Mouse (Mus musculus): ENCODE results near the gene Sephs1.
A peak's percentile ranks its signal among the peaks of the same experiment; 100 is the strongest.

Sephs1 gene

GRCm38 (mm10) chr2:4881350-4882248, at the start of gene Sephs1:
Sephs1 (plus strand) TSS chr2:4881564.
- DNase-seq: peak; percentile 88

DNA sequence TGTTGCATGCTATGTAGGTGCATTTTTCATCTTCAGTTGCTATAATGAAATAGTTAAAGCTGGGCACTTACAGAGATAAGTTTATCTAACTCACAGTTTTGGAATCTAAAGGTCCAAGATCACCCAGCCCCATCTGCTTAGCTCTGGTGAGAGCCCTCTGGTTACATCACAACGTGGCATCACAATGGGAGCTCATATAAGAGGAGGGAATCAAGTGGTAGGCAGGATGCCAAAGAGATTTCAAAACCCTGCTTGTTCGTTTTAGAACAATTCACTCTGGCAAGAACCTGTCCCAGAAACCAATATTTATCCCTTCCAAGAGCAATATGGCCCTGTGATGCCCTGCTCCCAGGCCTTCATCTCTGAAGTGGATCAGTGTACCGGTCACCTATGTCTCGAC, 49.2 kb upstream of the Sephs1 start:
- peak; percentile 30 for DNase-seq

- no peak for DNase-seq
Observed at GRCm38 (mm10) chr2:4849449-4849848, 31.9 kb upstream of the Sephs1 start.

DNA sequence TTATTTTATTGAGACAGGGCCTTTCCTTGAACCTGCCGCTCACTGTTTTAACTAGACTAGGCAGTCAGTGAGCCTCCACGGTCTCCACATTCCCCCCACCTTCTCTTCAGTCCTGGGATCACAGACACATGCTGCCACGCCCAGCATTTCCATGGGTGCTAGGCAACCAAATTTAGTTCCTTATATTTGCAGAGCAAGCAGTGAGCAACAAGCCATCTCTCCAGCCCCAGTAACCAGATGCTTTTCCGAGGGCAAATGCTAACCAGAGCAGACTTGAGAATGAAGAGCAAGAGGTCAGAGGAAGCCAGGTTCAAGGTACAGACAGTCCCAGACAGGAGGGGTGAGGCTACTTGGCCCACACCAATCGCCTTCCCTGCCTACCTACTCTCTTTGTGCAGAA, 24.2 kb upstream of the Sephs1 start:
- DNase-seq: no peak

- no peak for DNase-seq
Observed at GRCm38 (mm10) chr2:4858161-4858560, 23.2 kb upstream of the Sephs1 start.

DNA sequence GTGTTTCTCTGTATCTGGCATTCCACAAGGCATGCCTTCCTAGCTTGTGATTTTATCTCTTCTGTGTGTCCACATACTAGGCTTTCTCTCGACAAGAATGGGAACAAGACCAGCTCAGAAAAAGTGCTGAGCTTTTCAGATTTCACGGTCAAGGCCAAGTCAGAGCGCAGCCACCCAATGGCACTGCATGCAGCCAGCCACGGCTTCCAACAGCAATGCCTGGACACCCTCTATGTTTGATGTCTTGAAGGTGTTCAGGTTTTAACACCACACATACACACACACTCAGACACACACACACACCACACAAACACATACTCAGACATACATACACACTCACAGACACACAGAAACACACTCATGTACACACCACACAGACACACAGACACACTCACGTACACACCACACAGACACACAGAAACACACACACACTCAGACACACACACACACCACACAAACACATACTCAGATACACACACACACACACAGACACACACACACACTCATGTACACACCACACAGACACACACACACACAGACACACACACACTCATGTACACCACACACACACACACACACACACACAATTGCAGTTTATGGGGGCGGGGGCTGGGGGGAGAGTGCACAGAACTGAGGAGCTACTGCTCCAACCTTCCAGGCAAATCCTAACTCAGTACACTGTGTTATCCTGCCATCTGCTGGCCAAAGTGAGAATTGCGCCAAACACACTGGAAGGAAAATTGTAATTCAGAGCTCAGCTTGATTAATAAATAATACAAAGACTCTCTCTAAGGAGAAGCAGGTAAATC, 17.2 kb upstream of the Sephs1 start:
- DNase-seq: peak; percentile 84

DNA sequence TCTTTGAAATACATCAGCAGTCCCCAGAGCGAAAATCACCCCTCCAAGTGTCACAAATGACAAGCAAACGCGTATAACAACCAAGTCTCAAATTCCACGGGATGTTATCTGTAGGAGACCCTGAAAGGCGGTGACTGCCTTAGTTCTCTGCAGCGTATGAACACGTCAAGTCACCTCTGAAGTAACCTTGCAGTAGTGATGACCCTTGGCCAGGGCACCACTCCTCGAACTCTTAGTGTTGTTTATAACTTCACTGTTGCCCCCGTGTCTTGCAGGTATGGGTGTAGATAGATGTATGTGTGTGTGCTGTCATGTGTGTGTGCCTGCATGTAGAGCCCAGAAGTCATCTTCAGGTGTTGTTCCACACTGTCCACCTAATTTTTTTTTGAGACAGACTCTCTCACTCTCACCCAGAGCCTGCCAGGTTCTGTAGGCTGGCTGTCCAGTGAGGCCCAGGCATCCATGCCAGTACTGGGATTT, 16.5 kb upstream of the Sephs1 start:
- DNase-seq: no peak

DNA sequence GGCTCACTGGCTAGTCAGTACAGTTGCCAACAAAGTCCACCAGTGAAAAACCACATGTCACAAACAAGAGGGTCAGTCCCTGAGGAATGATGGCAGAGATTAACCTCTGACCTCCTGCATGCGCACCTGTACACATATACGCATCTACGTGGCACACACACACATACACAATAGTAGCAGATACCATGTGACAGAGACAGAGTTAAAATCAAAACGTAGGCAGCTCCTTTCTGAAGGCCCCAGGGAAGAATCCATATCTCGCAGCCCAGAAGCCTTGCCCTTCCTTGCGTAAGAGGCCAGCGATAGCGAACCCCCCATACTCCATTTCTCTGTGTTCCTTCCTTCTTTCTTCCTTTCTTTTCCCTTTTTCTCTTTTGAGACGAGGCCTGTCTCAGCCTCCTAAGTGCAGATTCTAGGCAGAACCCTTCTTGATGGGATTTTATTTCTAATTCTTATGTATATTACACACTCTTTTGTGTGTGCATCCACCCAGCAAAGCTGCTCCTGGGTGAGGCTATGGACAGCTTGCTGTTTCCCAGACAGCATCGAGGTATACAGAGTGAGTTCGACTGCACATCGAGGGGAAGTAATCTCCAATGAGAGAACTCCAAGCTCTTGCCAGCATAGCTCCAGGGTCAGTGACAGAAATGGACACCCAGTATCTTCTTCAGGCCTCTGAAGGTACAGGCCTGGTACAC, 13.2 kb upstream of the Sephs1 start:
- no peak for DNase-seq

GRCm38 (mm10) chr2:4872740-4873139, 8.6 kb upstream of the Sephs1 start:
- no peak for DNase-seq

GRCm38 (mm10) chr2:4873331-4873730, 8.0 kb upstream of the Sephs1 start:
- DNase-seq: no peak

DNA sequence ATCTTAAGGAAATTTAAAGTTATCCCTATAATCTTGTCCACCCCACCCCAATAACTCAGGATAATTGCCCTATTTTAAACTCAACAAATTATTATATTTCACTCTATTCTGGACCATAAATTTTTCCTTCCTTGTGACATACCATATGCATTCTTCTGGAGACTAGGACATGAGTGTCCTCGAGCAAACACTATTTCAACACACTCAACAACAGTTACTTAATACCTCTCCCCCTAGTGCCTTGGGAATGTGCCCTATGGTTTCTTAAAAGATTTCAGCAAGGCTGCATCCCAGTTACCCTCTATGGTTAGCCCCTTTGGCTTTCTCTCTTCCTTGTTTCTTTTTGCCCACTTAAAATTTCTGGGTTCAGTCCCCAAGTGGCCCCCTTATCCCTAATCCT, 6.3 kb upstream of the Sephs1 start:
- no peak for DNase-seq

GRCm38 (mm10) chr2:4876131-4876530, 5.2 kb upstream of the Sephs1 start:
- no peak for DNase-seq

DNA sequence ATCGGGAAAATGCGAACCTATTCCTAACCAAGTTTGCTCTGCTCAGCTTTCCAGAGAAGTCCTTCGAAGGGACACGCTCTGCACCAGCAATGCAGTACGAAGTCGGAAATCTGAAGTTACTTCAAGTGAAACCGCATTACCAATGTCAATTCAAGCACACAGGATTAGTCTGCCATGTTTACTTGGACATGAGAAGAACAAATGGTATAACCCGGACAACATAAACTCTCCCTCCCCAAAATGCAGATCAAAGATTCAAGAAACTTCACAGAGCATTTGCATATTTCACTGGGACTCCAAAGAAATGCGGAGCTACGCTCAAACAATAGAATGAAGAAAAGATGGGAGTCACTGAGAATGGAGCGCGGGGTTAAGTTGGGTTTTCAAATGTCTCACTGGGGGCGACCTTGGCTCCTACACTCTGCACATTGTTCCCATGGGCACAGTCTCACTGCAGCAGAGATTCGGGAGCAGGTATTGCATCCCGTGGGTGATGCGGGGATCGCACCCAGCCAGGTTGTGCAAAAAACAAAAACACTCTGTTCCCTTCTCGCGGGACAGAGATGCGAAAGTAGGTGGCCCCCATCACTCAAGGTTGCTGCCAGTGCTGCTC, 521 bp upstream of the Sephs1 start:
- DNase-seq: peak; percentile 43

DNA sequence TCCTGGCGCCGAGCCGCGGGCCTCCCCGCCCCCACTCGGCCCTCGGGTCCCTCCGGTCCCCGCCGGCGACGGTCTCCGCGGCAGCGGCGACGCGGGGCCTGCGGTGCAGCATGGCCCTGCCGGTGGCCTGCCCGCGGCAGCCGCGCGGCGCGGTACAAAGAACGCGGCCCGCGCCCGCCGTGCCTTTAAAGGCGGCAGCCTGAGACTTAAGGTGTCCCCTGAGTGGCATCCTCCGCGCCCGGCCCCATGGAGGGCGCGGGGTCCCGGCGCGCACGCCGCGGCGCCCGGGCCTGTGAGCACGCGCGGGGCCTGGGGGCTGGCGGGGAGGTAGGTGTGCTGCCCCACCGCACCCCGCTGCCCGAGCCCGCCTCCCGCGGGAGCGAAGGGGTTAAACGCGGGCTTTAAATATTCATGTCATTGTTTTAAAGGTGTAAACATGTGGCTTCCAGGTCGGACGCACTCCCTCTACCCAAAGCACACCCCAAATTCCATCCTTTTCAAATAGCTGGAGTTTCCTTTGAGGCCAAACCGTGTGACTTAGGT, 956 bp downstream of the Sephs1 start:
- DNase-seq: peak; percentile 76

GRCm38 (mm10) chr2:4883009-4883704, 1.8 kb downstream of the Sephs1 start:
- no peak for DNase-seq

DNA sequence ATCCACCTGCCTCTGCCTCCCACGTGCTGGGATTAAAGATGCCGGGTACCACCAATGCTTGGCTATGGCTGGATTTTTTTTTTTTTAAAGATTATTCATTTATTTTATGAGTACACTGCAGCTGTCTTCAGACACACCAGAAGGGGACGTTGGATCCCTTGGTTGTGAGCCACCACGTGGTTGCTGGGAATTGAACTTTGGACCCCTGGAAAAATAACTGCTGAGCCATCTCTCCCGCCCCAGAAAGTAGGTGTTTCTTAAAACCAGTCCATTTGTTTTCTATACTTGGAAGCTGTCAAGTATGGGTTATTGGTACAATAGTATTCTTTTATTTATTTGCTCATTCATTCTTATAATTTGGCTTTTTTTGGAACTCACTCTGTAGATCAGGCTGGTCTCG, 5.5 kb downstream of the Sephs1 start:
- DNase-seq: no peak

- DNase-seq: no peak
Observed at GRCm38 (mm10) chr2:4895598-4895997, 14.2 kb downstream of the Sephs1 start.

DNA sequence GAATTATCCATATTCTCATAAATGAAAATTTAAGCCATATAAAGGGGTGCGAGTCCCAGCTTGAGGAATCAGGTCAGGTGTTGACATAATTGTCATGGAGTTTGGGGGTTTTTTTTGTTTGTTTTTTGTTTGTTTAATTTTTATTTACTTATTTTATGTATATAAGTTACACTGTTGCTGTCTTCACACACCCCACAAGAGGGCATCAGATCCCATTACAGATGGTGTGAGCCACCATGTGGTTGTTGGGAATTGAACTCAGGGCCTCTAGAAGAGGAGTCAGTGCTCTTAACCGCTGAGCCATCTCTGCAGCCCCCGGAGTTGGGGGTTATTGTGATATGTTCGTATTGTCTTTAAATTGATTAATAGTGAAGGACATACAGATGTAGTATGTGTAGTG, 15.6 kb downstream of the Sephs1 start:
- no peak for DNase-seq

DNA sequence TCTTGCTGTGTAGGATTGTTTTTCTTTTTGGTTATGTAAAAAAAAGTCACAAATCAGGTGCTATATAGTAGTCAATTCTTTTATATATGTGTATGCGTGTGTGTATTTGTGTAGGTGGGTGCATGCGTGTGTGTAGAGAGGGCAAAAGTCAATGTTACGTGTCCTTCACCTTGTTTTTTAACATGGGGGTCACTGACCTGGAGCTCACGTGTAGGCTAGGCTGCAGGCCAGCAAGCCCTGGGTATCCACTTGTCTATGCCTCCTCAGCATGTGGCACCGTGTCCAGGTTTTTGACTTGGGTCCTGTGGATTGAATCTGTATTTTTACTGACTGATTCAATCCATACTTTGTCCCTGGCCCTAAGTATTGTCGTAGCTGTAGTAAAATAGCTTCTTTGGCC, 19.3 kb downstream of the Sephs1 start:
- no peak for DNase-seq

GRCm38 (mm10) chr2:4902346-4902745, 21.0 kb downstream of the Sephs1 start:
- no peak for DNase-seq

GRCm38 (mm10) chr2:4907120-4907519, 25.8 kb downstream of the Sephs1 start:
- no peak for DNase-seq

DNA sequence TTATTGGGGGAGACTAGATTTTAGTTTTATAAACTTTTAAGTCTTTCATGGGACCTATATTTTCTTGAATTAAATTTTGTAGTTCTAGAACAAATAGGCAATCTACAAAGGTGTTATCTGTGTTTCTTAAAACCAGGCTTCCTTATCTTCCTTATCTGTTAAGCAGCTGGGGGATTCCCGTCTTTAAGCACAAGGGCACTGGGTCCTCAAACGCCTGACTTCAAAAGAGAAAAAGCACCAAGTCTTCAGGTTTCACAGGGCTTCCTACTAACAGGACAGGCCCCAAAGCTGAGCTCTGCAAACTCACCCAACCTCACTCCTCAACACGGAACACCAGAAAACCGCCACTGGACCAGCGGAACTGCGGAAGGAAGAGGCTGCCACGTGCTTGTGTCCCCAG, 26.6 kb downstream of the Sephs1 start:
- no peak for DNase-seq
